Mouse (Mus musculus) kidney, embryonic 14.5 days (tissue): ENCODE results near the gene Ppfibp2. TPM values are rescaled to one million over a fixed set of nuclear protein-coding genes. Genes with fewer than 3 reads are reported as not detected.
A peak's percentile ranks its signal among the peaks of the same experiment; 100 is the strongest.

Source experiments
- ATAC-seq: fragments of 200-750 bp; cut with Nextera tagmentation; 2 replicates; pipeline ENCODE4 v1.8.0; 2017; ENCODE audit warnings: moderate number of reproducible peaks, mild to moderate bottlenecking, moderate TSS enrichment, moderate library complexity; ENCODE audit not compliant: low FRiP score, low TSS enrichment
- H3K27ac ChIP-seq: fragments of 300-500 bp; sonication (generic); 2 replicates; pipeline ENCODE4 v1.5.1; 2014; ENCODE audit warnings: low read depth, mild to moderate bottlenecking, low read length, moderate library complexity, mixed read lengths
- H3K27me3 ChIP-seq: fragments of 300-500 bp; sonication (generic); 2 replicates; pipeline ENCODE4 v1.6.1; 2014; ENCODE audit warnings: mild to moderate bottlenecking, low read length; ENCODE audit not compliant: control insufficient read depth, insufficient read depth
- H3K36me3 ChIP-seq: fragments of 300-500 bp; sonication (generic); 2 replicates; pipeline ENCODE4 v1.6.1; 2014; ENCODE audit warnings: low read length, mixed read lengths; ENCODE audit not compliant: control insufficient read depth, insufficient read depth
- H3K4me1 ChIP-seq: fragments of 300-500 bp; sonication (generic); 2 replicates; pipeline ENCODE4 v1.6.1; 2014; ENCODE audit warnings: low read length, mixed read lengths; ENCODE audit not compliant: control insufficient read depth, insufficient read depth
- H3K4me2 ChIP-seq: fragments of 300-500 bp; sonication (generic); replicated peaks from 2 replicates; pipeline ENCODE4 v1.6.1; 2014; ENCODE audit warnings: low read depth, mild to moderate bottlenecking, low read length
- H3K4me3 ChIP-seq: fragments of 300-500 bp; sonication (generic); 2 replicates; pipeline ENCODE4 v1.5.1; 2014; ENCODE audit warnings: mild to moderate bottlenecking, low read length
- H3K9ac ChIP-seq: fragments of 300-500 bp; sonication (generic); 2 replicates; pipeline ENCODE4 v1.6.1; 2014; ENCODE audit warnings: low read depth, mild to moderate bottlenecking, low read length, moderate library complexity
- H3K9me3 ChIP-seq: fragments of 300-500 bp; sonication (generic); 2 replicates; pipeline ENCODE4 v1.6.1; 2016; ENCODE audit warnings: low read length; ENCODE audit not compliant: control insufficient read depth
- WGBS: fragments of 180-500 bp; shearing (Covaris S2); extraction: QIAGEN DNeasy Blood & Tissue Kit; methylation state at CpG from one replicate; pipeline ENCODE4 v1.1.7; 2014; 5-methylcytosine and 5-hydroxymethylcytosine counted together
- polyA plus RNA-seq: library from polyadenylated mRNA; unstranded; fragments of >200 nt; fragmentation: Nextera tagmentation; extraction: Ambion mirVana; gene quantifications from 2 replicates; pipeline ENCODE4 v1.2.1, GENCODE M21; 2014

Gene Ppfibp2
- polyA plus RNA-seq, 1 experiment from 2014 or later, result 5.9 TPM

- Histone ChIP-seq H3K4me1 (no peaks in the 10 kb centered on the region), H3K9me3 (no peaks in the 10 kb centered on the region), H3K4me2 (no peak overlapping the region), H3K4me3 (no peak overlapping the region), H3K9ac (no peak overlapping the region), H3K27ac (no peak overlapping the region), H3K36me3 (no peaks in the 10 kb centered on the region), H3K27me3 (no peaks in the 10 kb centered on the region)
- 78% methylated on average over 5 of the region's 5 CpGs for WGBS
- ATAC-seq, result no peak
Measured at GRCm38 (mm10) chr7:107600651-107601050, 5.6 kb downstream of the Ppfibp2 start.

- H3K27ac ChIP-seq, result no peak overlapping the region
- no peak overlapping the region for H3K4me2 ChIP-seq
- ATAC-seq, result no peak
- H3K4me3 ChIP-seq, result no peak overlapping the region
- H3K9ac ChIP-seq, result no peak overlapping the region
- no peaks in the 10 kb centered on the region for H3K36me3 ChIP-seq
- no peaks in the 10 kb centered on the region for H3K9me3 ChIP-seq
- H3K27me3 ChIP-seq, result no peaks in the 10 kb centered on the region
- 70% methylated on average over 4 of the region's 4 CpGs for WGBS
- H3K4me1 ChIP-seq, result no peaks in the 10 kb centered on the region
Measured at GRCm38 (mm10) chr7:107602505-107602904, 7.5 kb downstream of the Ppfibp2 start.

GRCm38 (mm10) chr7:107602913-107603312 lies 7.9 kb downstream of the Ppfibp2 start:
- H3K36me3 ChIP-seq, result no peaks in the 10 kb centered on the region
- no peaks in the 10 kb centered on the region for H3K9me3 ChIP-seq
- no peak overlapping the region for H3K9ac ChIP-seq
- no peaks in the 10 kb centered on the region for H3K27me3 ChIP-seq
- WGBS, result 35% methylated on average over 6 of the region's 6 CpGs
- no peak overlapping the region for H3K27ac ChIP-seq
- no peaks in the 10 kb centered on the region for H3K4me1 ChIP-seq
- peak; percentile 79 for ATAC-seq
- H3K4me2 ChIP-seq, result no peak overlapping the region
- H3K4me3 ChIP-seq, result no peak overlapping the region

- 86% methylated on average over 1 of the region's 1 CpGs for WGBS
- H3K9ac ChIP-seq, result no peak overlapping the region
- H3K9me3 ChIP-seq, result no peaks in the 10 kb centered on the region
- no peaks in the 10 kb centered on the region for H3K36me3 ChIP-seq
- H3K4me3 ChIP-seq, result no peak overlapping the region
- no peak overlapping the region for H3K4me2 ChIP-seq
- no peaks in the 10 kb centered on the region for H3K27me3 ChIP-seq
- no peak for ATAC-seq
- no peaks in the 10 kb centered on the region for H3K4me1 ChIP-seq
- H3K27ac ChIP-seq, result no peak overlapping the region
Measured at GRCm38 (mm10) chr7:107607766-107608165, 12.8 kb downstream of the Ppfibp2 start.

- H3K9me3 ChIP-seq, result no peaks in the 10 kb centered on the region
- no peaks in the 10 kb centered on the region for H3K4me1 ChIP-seq
- no peaks in the 10 kb centered on the region for H3K27me3 ChIP-seq
- H3K36me3 ChIP-seq, result no peaks in the 10 kb centered on the region
- H3K4me2 ChIP-seq, result no peak overlapping the region
- 68% methylated on average over 2 of the region's 2 CpGs for WGBS
- H3K9ac ChIP-seq, result no peak overlapping the region
- H3K4me3 ChIP-seq, result no peak overlapping the region
- ATAC-seq, result no peak
- no peak overlapping the region for H3K27ac ChIP-seq
Measured at GRCm38 (mm10) chr7:107609622-107610255, 14.7 kb downstream of the Ppfibp2 start.

GRCm38 (mm10) chr7:107610880-107611279 lies 15.9 kb downstream of the Ppfibp2 start:
- no peak overlapping the region for H3K4me3 ChIP-seq
- H3K9ac ChIP-seq, result no peak overlapping the region
- no peaks in the 10 kb centered on the region for H3K4me1 ChIP-seq
- no peaks in the 10 kb centered on the region for H3K27me3 ChIP-seq
- H3K27ac ChIP-seq, result no peak overlapping the region
- H3K9me3 ChIP-seq, result no peaks in the 10 kb centered on the region
- H3K4me2 ChIP-seq, result no peak overlapping the region
- no peak for ATAC-seq
- no peaks in the 10 kb centered on the region for H3K36me3 ChIP-seq
- 83% methylated on average over 5 of the region's 5 CpGs for WGBS

- Histone ChIP-seq H3K4me2 (no peak overlapping the region), H3K27ac (no peak overlapping the region), H3K36me3 (no peaks in the 10 kb centered on the region), H3K4me3 (no peak overlapping the region), H3K9ac (no peak overlapping the region), H3K27me3 (no peaks in the 10 kb centered on the region), H3K9me3 (no peaks in the 10 kb centered on the region), H3K4me1 (no peaks in the 10 kb centered on the region)
- ATAC-seq, result no peak
- WGBS, result 35% methylated on average over 10 of the region's 11 CpGs
Measured at GRCm38 (mm10) chr7:107618028-107618992, 23.3 kb downstream of the Ppfibp2 start.

- H3K27me3 ChIP-seq, result no peaks in the 10 kb centered on the region
- no peak for ATAC-seq
- H3K27ac ChIP-seq, result no peak overlapping the region
- H3K9me3 ChIP-seq, result no peaks in the 10 kb centered on the region
- no peak overlapping the region for H3K4me3 ChIP-seq
- no peaks in the 10 kb centered on the region for H3K36me3 ChIP-seq
- H3K4me1 ChIP-seq, result no peaks in the 10 kb centered on the region
- H3K4me2 ChIP-seq, result no peak overlapping the region
- 73% methylated on average over 4 of the region's 4 CpGs for WGBS
- no peak overlapping the region for H3K9ac ChIP-seq
Measured at GRCm38 (mm10) chr7:107619225-107619624, 24.2 kb downstream of the Ppfibp2 start.

- Histone ChIP-seq H3K27me3 (no peaks in the 10 kb centered on the region), H3K4me1 (no peaks in the 10 kb centered on the region), H3K27ac (no peak overlapping the region), H3K4me3 (no peak overlapping the region), H3K9ac (no peak overlapping the region), H3K4me2 (no peak overlapping the region), H3K36me3 (no peaks in the 10 kb centered on the region), H3K9me3 (no peaks in the 10 kb centered on the region)
- 81% methylated on average over 3 of the region's 3 CpGs for WGBS
- ATAC-seq, result no peak
Measured at GRCm38 (mm10) chr7:107620137-107620536, 25.1 kb downstream of the Ppfibp2 start.
